Mouse (Mus musculus) skeletal muscle tissue, adult 2 months (tissue): Measurements from ENCODE around the gene Slc35e2.
"Not testable (repeated sequence)": the region's sequence is repeated elsewhere in the genome, so short reads cannot be mapped to it uniquely, and the experiment has no call there.

Experiments
- DNase-seq: peaks from one replicate; pipeline ENCODE4 v3.0.0-alpha.2; 2012; ENCODE audit warnings: low read depth, low spot score

Gene Slc35e2

DNA sequence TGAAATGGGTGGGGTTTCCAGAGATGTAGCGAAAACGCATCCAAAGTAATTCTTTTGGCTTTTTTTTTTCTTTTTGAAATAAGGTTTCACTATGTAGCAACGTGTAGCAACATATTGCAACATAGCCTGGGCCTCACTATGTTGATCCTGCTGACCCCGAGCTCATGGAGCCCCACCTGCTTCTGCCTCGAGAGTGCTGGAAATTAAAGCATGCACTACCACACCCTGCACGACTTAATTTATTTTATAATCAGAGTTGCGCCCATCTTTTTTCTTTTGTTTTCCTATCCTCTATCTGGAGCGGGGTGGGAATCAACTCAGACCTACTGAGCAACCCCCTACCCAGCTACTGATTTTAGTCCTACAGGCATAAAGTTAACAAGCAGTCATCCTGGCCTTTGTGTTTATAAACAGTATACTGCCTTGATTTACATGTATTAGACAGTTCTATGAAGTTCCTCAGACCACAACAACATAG is 68.4 kb downstream of the Slc35e2 start:
- DNase-seq = no peak

DNA sequence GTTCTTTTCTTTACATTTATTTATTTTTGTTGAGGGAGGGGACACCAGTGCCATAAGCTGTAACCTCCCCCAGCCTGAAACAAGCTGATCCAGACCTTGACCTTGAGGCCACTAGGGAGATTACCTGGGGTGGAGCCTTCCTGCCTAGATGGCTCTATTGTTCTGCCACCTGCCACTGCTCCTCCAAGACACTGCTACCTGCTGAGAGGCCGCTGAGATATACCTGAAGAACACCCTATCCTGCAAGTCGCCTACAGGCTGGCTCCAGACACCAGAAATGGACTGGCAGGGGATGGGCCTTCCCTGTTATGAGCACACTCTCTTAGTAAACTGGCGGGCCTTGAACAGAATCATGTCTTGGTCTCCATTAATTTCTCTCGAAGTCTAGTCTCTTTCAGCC is 69.0 kb downstream of the Slc35e2 start:
- not testable (repeated sequence) for DNase-seq

DNA sequence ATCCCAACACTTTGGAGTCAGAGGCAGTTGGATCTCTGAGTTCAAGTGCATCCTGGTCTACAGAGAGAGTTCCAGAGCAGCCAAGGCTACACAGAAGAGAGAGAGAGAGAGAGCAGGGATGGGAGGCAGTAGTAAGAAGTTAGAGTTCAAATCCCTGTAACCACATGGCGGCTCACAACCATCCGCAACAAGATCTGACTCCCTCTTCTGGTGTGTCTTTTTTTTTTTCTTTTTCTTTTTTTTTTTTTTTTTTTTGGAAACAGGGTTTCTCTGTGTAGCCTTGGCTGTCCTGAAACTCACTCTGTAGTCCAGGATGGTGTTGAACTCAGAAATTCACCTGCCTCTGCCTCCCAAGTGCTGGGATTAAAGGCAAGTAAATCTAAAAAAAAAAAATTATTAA is 70.9 kb downstream of the Slc35e2 start:
- DNase-seq = no peak
